Mouse (Mus musculus) lung, postnatal 0 days (tissue): ENCODE data around the gene Ppa1.

Source experiments
- CTCF ChIP-seq: IDR thresholded peaks from 2 replicates; pipeline ENCODE4 v1.5.1; 2016; ENCODE audit warnings: antibody characterized with exemption, mild to moderate bottlenecking
- EP300 ChIP-seq: IDR thresholded peaks from 2 replicates; pipeline ENCODE4 v1.6.1; 2016; ENCODE audit warnings: antibody characterized with exemption, mild to moderate bottlenecking, control low read depth

GRCm38 (mm10) chr10:61706412-61707375 is 58.3 kb downstream of the Ppa1 start:
- no peak for TF ChIP-seq CTCF
- TF ChIP-seq EP300: no peak
